Mouse (Mus musculus) hematopoietic stem cell, adult 5-6 weeks (primary cell): ENCODE results near the gene Opcml. TPM values are rescaled to one million over a fixed set of nuclear protein-coding genes. Genes with fewer than 3 reads are reported as not detected.

ENCODE experiments used
- ATAC-seq, 2 experiments: fragments of 125-278 bp in 1 of 2; replicated peaks in 1 of 2; 2 replicates each; pipeline ENCODE4 v1.8.0; 2016 to 2017; ENCODE audit warnings: inconsistent platforms in 2 of 2, mild to moderate bottlenecking in 2 of 2, moderate number of reproducible peaks in 2 of 2, low read depth in 1 of 2, moderate TSS enrichment in 1 of 2; ENCODE audit not compliant: low FRiP score in 2 of 2, poor library complexity in 2 of 2, severe bottlenecking in 2 of 2, insufficient read depth in 1 of 2, low TSS enrichment in 1 of 2
- total RNA-seq: library from RNA; stranded (forward); fragments of 172-1452, 232-1000 nt; gene quantifications from 2 replicates; pipeline ENCODE4 v1.2.3, GENCODE M21; 2017

Opcml gene
- total RNA-seq, 1 experiment from 2014 or later, result not detected

GRCm38 (mm10) chr9:28569776-28570175, 779.2 kb downstream of the Opcml start:
- no peak for ATAC-seq

DNA sequence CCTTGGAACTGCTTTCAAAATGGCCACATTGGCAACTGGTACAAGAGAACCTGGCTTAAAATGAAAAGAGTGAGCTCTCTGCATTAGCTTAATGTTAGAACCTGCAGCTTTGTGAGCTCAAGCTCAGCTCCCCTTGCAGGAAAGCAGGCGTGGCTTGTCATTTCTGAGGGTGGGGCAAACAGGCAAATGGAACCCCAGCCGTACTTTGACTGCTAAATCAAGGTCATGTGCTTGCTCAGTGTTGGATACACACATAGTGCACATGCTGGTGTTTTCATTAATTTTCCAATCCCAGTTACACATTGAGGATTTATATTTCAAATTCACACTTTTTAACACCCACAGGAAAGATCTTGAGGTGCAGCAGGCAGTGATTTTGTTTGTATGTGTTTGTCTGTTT, 781.1 kb downstream of the Opcml start:
- ATAC-seq, result no peak

DNA sequence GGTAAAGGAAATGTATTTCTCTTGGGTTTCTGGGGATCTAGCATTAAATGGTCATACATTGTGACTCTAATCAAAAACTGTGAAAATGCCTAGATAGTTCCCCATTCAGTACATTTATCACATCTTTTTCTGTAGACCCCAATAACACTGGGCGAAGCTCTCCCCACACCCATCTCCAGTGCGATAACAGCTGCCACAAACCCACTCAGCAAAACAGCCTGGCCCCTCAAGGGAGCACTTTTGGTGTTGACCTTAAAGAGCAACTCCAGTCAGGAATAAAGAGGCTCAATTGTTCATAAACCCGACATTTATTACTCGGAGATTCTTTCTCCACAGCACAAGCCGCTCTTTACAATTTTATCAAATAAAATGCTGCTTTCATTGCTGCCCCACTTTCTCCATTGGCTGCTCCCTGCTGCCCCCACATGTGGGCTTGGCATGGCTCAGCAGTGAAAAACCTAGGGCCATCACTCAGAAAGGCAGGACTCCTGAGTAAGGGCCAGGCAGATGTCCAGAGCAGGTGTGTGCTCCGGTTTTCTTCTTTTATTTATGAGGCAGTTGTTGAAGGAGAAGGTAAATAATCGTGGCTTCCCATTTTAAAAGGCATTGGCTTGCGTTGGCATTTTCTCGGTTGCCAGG, 781.7 kb downstream of the Opcml start:
- no peak for ATAC-seq

DNA sequence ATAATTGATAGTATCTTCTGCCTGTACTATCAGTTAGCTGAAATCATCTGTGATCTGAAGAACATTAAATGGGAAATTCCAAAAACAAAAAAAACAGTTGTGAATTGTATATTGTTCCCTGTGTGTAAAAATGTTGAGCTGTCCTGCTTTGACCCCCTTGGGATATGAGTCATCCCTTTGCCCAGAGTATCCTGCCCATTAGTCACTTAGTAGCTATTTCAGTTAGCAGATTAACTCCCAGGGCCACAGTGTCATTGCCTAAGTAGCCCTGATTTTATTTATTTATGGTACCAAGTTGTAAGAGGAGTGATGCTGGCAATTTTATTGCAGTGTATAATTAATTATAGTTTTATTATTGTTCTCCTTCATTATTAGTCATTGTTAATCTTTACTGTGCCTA, 788.2 kb downstream of the Opcml start:
- ATAC-seq, result no peak

GRCm38 (mm10) chr9:28587253-28587652, 796.7 kb downstream of the Opcml start:
- ATAC-seq, result no peak

GRCm38 (mm10) chr9:28587857-28588388, 797.3 kb downstream of the Opcml start:
- no peak for ATAC-seq

GRCm38 (mm10) chr9:28588488-28588887, 797.9 kb downstream of the Opcml start:
- no peak for ATAC-seq

- no peak for ATAC-seq
Observed at GRCm38 (mm10) chr9:28592208-28592607, 801.6 kb downstream of the Opcml start.

DNA sequence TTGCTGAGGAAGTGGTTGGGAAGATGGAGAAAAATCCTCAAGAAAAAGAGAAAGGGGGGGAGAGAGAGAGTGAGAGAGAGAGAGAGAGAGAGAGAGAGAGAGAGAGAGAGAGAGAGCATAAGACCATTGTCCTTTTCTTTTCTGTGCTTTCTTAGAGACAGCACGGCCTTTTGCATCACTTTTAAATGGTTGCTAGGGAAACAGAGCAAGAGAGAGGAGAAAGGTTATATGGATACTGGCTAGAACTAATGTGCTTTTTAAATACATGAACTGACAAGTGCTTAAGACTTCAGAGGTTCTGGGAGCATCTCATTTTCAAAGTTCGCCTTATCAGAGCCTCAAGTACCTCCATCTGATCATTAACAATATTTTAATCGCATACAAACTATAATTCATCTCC, 804.5 kb downstream of the Opcml start:
- no peak for ATAC-seq

GRCm38 (mm10) chr9:28605561-28605960, 815.0 kb downstream of the Opcml start:
- ATAC-seq, result no peak

DNA sequence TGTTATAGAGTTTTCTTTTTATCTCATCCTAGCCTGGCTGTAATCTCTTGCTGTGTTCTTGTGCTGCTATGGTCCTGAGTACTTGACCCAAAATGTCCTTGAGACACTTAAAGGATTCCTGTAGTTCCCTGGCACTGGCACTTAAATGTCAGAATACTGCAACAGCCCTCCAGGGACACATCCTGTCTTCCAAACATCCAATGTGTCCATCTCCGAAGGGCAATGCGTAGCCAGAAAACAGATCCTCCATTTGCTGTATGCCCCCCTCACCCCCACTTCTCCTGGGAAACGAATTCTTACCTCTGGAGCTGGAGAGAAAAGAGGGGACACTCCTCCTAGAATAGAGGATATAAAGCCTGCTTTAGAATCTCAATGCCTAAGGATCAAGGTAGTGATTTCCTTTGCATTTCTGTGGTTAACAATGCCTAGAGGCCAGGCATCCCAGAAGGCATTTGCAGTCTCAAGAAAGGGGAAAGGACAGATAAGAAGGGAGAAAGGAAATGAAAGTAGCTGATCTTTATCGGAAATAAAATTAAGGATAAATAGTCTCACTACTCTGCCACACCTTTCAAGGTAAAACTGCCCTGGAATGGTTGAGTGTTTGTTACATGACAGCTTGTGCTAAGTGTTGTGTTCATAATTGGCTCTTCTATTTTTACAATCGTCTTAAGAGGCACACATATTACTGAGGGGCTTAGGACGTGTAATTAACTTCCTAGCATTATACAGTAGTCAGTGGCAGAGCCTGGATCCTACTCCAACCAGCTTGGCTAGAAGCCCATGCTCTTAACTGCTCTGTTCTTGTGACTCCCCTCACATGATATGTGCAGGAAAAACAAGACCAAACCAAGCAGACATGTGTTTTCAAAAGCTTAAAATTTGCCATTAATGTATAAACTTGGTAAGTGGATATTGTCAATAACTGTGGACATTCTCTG, 823.4 kb downstream of the Opcml start:
- ATAC-seq, result no peak

- no peak for ATAC-seq
Observed at GRCm38 (mm10) chr9:28615447-28615846, 824.9 kb downstream of the Opcml start.

- ATAC-seq, result no peak
Observed at GRCm38 (mm10) chr9:28617666-28618065, 827.1 kb downstream of the Opcml start.

DNA sequence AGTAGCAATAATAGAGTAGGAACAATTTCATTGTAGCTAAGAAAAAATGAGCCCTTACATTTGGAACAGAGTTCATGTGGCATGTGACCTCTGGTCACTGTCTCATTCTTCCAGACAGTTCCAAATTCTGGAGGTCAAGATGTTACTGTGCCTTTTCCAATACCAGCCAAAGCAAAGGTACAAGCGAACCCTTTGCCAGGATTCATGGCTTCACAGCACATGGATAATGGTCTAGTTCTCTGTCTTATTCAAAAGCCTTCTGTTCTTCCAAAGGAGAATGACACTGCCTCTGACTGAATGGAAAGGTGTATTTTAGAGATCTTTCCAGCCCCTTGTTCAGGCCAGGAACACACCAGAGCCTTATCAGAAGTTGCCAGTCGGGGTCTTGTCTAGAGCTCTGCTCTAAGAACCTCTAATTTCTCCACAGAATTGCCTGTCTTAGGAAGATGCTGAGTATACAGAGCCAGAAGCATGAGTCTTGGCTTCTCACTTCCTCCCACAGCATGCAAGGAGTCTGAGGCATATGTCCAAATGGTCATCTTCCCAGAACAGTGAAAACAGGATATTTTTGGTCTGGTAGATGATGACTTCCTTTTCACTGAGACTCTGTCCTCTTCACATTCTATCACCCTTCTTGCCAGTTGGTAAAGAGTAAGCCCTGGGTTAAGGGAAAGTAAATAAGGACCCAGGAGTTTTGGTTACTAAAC, 827.8 kb downstream of the Opcml start:
- no peak for ATAC-seq

DNA sequence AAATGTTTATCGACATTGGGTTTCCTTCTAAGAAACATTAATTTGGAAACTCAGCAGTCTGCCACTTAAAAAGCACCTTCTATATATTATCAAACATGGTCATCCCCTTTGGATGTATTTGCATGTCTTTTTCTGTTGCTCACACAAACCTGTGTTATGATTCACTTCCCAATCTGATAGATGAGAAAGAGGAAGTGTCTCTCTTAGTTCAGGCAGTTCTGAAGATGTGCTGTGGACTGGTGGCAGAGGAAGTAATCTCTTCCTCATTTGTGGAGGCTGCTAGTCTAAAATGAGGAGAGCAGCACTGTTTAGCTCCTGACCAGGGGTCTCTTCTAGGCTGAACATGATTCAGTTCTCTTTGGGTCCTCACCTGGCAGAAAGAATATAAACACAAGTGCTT, 831.4 kb downstream of the Opcml start:
- ATAC-seq, result peak; percentile 48 to 53; a peak in 3 of 4 replicates

GRCm38 (mm10) chr9:28624870-28625269, 834.3 kb downstream of the Opcml start:
- ATAC-seq, result no peak

- no peak for ATAC-seq
Observed at GRCm38 (mm10) chr9:28642766-28643165, 852.2 kb downstream of the Opcml start.

DNA sequence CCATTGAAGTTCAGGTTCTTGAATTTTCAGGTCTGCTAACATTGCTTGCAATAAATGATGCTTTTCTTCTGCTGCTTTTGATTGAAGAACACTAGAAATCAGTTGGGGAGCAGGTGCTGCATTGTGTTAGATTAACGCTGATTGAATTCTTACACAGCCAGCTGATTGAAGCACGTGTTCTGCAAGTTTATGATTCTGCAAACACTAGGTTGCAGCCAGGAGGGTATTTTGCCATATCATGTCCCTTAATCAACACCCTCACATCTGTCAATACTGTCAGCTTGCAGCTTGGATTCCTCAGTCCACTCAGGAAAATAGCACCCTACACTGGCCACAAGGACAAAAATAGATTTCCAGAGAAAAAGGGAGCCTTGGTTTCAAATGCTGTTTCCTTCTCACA, 853.5 kb downstream of the Opcml start:
- ATAC-seq, result no peak
